Mouse (Mus musculus) lung, postnatal 0 days (tissue): Measurements from ENCODE around the gene Lhfpl2.

Source experiments
- CTCF ChIP-seq: IDR thresholded peaks from 2 replicates; pipeline ENCODE4 v1.5.1; 2016; ENCODE audit warnings: antibody characterized with exemption, mild to moderate bottlenecking
- EP300 ChIP-seq: IDR thresholded peaks from 2 replicates; pipeline ENCODE4 v1.6.1; 2016; ENCODE audit warnings: antibody characterized with exemption, mild to moderate bottlenecking, control low read depth

GRCm38 (mm10) chr13:94154512-94155296 lies 97.1 kb downstream of the Lhfpl2 start:
- TF ChIP-seq CTCF = no peak
- 0 out of 2 replicates have a peak, but pooled peaks have one; percentile 44 for TF ChIP-seq EP300
